Mouse (Mus musculus) megakaryocyte, embryonic 14.5 days (primary cell): Measurements from ENCODE around the gene Usp28. TPM values are rescaled to one million over a fixed set of nuclear protein-coding genes. Genes with fewer than 3 reads are reported as not detected.
A peak's percentile ranks its signal among the peaks of the same experiment; 100 is the strongest.
"Not testable (repeated sequence)": the region's sequence is repeated elsewhere in the genome, so short reads cannot be mapped to it uniquely, and the experiment has no call there.

Experiments
- H3K27me3 ChIP-seq: replicated peaks from 2 replicates; pipeline ENCODE3; 2012; ENCODE audit warnings: inconsistent platforms
- H3K36me3 ChIP-seq: replicated peaks from 2 replicates; pipeline ENCODE3; 2012; ENCODE audit warnings: low read length, inconsistent platforms, mixed read lengths
- H3K4me1 ChIP-seq: 2 replicates; pipeline ENCODE4 v1.6.1; 2012; ENCODE audit warnings: inconsistent platforms
- H3K4me3 ChIP-seq: replicated peaks from 2 replicates; pipeline ENCODE3; 2012; ENCODE audit warnings: moderate library complexity, mild to moderate bottlenecking, inconsistent platforms
- H3K9me3 ChIP-seq: 2 replicates; pipeline ENCODE4 v1.6.1; 2012; ENCODE audit warnings: inconsistent platforms
- FLI1 ChIP-seq: IDR thresholded peaks from 2 replicates; pipeline ENCODE4 v1.6.1; 2012; ENCODE audit warnings: low read length, inconsistent platforms, mixed read lengths
- GATA1 ChIP-seq: IDR thresholded peaks from 3 replicates; pipeline ENCODE4 v1.6.1; 2012; ENCODE audit warnings: mixed read lengths, low read length, inconsistent platforms, borderline replicate concordance
- polyA plus RNA-seq: library from polyadenylated mRNA; stranded (reverse); fragments of >175 nt; gene quantifications from 2 replicates; pipeline ENCODE4 v1.2.3, GENCODE M21; 2012; ENCODE audit warnings: low replicate concordance; ENCODE audit not compliant: insufficient read depth

Gene Usp28
- polyA plus RNA-seq, 1 experiment, result 0.96 TPM

DNA sequence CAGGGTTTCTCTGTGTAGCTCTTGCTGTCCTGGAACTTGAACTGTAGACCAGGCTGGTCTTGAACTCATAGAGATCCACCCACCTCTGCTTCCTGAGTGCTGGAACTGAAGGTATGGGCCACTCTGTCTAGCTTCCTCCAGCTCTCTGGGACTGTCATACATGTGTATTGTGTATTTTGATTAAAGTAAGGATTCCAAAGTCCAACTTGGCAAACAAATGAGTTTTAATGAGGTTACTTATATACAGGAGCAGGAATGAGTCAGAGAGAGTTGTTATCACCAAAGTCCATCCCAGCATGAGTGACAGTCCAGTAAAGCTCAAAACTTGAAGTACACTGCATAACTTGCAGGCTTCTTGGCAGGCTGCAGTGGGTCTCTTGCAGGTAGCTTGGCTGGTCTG is 3.3 kb upstream of the Usp28 start:
- H3K36me3 ChIP-seq, result no peaks in the 10 kb centered on the region
- H3K27me3 ChIP-seq, result no peaks in the 10 kb centered on the region
- H3K4me1 ChIP-seq, result peaks cover 22% of the 10 kb centered on the region
- no peak for TF ChIP-seq FLI1
- no peak for TF ChIP-seq GATA1
- no peaks in the 10 kb centered on the region for H3K9me3 ChIP-seq
- H3K4me3 ChIP-seq, result no peak overlapping the region

DNA sequence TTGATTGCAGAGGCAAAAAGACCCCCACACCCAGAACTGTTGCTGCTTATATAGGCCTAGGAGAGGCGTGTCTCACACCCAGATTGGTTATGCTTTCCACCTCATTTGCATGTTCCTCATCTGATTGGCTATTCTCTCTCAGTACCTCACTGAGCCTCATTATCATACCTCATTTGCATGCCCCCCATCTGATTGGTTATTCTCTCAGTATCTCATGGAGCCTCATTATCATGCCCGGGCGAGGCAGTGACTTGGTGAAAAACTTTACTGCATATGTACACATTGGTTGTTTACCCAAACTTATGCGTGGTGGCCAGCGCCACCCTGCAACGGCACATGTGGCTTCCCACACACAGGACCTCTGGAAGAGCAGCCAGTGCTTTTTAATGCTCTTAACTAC is 1.4 kb upstream of the Usp28 start:
- not testable (repeated sequence) for H3K4me3 ChIP-seq, H3K36me3 ChIP-seq, H3K27me3 ChIP-seq, H3K9me3 ChIP-seq
- peaks cover 29% of the 10 kb centered on the region for H3K4me1 ChIP-seq

DNA sequence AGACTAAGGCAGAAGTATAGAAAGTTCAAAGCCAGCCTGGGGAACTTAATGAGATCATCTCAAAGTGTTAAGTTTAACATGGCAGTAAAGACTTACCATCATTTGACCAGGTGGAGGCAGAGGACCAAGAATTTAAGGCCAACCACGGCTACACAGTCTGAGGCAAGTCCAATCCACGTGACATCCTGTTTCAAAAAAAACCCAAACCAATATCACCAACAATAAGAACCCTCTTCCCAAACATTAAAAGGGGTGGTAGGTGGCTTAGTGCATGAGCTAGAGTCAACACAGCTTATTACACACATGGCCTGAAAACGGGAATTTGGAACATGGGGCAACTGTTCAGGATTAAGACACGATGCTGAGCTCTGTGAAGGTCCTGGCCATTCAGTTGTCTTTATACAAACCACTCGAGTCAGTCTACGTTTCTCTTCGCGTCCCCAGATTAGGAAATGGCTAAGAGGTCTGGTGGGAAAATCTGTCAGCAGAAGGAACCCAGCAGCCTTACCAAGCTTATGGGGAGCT is 793 bp upstream of the Usp28 start:
- no peak for TF ChIP-seq GATA1
- no peak for TF ChIP-seq FLI1
- no peaks in the 10 kb centered on the region for H3K27me3 ChIP-seq
- H3K9me3 ChIP-seq, result no peaks in the 10 kb centered on the region
- H3K4me3 ChIP-seq, result peak overlapping the region; percentile 100
- peaks cover 29% of the 10 kb centered on the region for H3K4me1 ChIP-seq
- no peaks in the 10 kb centered on the region for H3K36me3 ChIP-seq

DNA sequence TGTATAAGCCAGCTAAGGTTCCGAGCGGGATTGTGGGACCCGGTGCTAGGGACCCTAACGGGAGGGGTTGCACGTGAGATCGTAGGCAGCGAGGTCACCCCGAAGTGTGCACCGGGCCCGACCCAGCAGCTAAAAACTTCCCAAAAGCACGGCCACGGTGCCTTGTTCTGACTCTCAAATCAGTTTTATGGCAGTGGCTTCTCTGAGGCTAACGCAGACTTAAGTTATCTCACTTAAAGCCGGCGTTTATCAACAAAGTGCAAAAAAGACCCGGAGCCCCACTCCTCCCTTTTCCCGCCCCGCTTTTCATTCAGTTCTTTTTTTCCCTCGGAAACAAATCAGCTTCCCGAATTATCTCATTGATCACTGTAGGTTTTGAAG is 523 bp downstream of the Usp28 start:
- H3K4me3 ChIP-seq, result peak overlapping the region; percentile 100
- TF ChIP-seq GATA1, result no peak
- TF ChIP-seq FLI1, result no peak
- peaks cover 29% of the 10 kb centered on the region for H3K4me1 ChIP-seq
- H3K9me3 ChIP-seq, result no peaks in the 10 kb centered on the region
- no peaks in the 10 kb centered on the region for H3K36me3 ChIP-seq
- no peaks in the 10 kb centered on the region for H3K27me3 ChIP-seq

DNA sequence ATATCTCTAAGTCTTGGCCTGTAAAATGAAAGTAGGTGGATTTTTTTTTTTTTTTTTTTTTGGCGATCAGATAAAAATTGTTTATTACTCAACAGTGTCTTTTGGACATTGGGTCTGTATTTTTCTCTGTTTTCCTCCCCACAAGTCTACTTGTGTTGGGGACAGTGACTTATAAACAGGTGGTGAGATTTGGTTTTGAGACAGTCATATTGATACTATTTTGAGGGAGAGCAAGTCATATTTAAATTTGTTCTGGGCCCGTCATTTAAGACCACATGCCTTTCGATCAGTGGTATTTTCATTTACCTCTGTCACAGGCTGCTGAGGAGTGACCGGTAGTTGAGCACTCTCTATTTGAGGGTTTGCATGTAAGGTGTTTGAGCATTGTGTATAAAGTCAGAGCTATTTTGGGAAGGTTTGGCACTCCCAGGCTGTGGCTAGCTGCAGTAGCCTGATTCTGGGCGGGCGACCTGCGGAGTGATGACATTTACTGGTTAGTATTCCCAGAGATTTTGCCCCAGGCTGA is 1.5 kb downstream of the Usp28 start:
- TF ChIP-seq GATA1 (no peak), FLI1 (no peak)
- Histone ChIP-seq H3K27me3 (no peaks in the 10 kb centered on the region), H3K4me3 (no peak overlapping the region), H3K4me1 (peaks cover 26% of the 10 kb centered on the region), H3K36me3 (no peaks in the 10 kb centered on the region), H3K9me3 (no peaks in the 10 kb centered on the region)

DNA sequence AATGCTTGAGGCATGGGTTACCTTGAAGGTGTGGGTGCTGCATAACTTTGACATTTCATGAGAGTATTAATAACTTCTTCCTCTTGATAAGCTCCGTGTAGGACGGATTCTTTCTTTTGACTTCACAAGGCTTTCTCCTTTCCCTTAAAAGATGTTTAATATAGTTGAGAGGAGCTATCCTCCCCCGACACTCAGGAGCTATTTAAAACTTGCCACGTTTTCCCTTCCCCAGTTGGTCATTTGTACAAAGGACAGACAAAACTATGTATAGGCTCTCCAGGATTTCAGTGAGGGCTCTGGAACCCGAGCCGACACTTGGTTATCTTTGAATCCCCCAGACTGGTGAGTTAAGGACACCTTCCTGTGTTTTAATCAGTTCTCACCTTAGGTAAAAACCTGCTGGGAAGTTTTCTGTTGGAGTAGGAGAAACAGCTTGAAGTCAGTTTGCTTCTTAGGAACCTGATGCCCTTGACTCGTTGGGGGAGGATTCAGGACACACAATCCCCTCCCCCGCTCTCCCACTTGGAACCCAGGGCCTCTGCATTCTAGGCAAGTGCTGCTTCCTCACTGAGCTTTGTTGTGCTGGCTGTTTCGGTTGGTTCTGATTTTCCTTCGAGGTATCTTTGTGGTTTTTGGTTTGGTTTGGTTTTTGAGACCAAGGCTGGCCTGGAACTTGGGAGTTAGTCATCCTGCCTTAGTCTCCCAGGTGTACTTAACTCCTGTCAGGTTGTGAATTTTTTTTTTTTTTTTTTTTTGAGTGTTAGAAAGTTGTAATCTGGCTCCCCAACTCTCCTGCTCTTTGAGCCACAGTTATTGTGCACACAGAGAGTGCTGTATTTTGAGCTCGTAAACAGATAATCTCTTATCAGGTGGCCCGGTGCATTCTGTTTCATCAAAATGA is 2.3 kb downstream of the Usp28 start:
- Histone ChIP-seq H3K4me1 (peaks cover 26% of the 10 kb centered on the region), H3K27me3 (no peaks in the 10 kb centered on the region), H3K4me3 (no peak overlapping the region), H3K9me3 (no peaks in the 10 kb centered on the region), H3K36me3 (no peaks in the 10 kb centered on the region)
- TF ChIP-seq FLI1 (no peak), GATA1 (no peak)

DNA sequence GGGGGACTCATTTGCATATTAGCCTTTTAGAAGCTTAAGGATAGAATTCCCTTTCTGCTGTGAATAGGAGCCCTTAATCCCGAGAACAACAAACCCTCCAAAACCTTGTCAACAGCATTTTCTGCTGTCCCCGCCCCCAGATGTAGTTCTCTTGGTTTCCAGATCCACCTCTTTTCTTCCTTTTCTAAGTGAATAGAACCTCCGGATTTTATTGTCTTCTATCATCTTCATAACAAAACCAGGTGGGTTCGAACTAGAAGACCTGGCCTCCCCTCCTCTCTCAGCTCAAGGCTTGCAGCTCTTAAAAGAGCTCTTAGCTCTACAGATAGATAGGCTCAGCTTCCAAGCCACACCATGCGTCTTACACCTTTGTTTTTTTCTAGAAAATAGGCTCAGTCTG is 6.5 kb downstream of the Usp28 start:
- H3K27me3 ChIP-seq, result no peaks in the 10 kb centered on the region
- no peaks in the 10 kb centered on the region for H3K36me3 ChIP-seq
- TF ChIP-seq GATA1, result no peak
- no peak for TF ChIP-seq FLI1
- no peaks in the 10 kb centered on the region for H3K9me3 ChIP-seq
- peaks cover 11% of the 10 kb centered on the region for H3K4me1 ChIP-seq
- no peak overlapping the region for H3K4me3 ChIP-seq

DNA sequence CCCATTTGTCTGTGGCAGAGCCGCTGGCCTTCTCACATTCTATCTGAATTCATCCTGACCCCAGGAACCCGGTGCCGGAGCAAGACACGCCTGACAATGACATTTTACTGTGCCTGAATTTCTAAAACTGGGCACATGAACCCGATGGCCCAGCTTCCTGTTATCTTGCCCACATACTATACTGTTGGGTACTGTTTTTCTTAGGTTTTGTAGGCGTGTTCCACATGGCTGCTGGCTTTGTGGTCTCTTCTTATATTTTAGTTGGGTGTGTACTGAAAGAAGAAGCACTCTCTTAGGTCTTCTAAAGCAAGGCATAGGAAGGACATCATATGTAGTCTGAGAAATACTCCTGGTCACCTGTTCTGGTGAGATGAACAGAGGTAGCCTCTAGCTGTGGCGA is 9.6 kb downstream of the Usp28 start:
- Histone ChIP-seq H3K27me3 (no peaks in the 10 kb centered on the region), H3K36me3 (no peaks in the 10 kb centered on the region), H3K4me1 (peaks cover 4% of the 10 kb centered on the region), H3K4me3 (no peak overlapping the region), H3K9me3 (no peaks in the 10 kb centered on the region)
- no peak for TF ChIP-seq GATA1
- TF ChIP-seq FLI1, result no peak

DNA sequence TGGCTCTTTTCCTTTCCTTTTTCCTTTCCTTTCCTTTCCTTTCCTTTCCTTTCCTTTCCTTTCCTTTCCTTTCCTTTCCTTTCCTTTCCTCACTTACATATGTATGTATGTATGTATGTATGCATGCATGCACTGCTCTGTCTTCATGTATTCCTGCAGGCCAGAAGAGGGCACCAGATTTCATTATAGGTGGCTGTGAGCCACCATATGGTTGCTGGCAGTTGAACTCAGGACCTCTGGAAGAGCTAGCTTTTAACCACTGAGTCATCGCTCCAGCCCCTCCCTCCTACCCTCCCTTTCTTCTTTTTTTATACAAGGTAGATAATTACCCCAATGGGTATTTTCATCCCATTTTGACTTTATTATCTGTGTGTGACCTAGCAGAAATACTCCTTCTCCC is 10.6 kb downstream of the Usp28 start:
- Histone ChIP-seq H3K4me1 (peaks cover 4% of the 10 kb centered on the region), H3K27me3 (no peaks in the 10 kb centered on the region), H3K36me3 (peaks cover 5% of the 10 kb centered on the region), H3K9me3 (no peaks in the 10 kb centered on the region), H3K4me3 (no peak overlapping the region)
- no peak for TF ChIP-seq GATA1
- TF ChIP-seq FLI1, result no peak

DNA sequence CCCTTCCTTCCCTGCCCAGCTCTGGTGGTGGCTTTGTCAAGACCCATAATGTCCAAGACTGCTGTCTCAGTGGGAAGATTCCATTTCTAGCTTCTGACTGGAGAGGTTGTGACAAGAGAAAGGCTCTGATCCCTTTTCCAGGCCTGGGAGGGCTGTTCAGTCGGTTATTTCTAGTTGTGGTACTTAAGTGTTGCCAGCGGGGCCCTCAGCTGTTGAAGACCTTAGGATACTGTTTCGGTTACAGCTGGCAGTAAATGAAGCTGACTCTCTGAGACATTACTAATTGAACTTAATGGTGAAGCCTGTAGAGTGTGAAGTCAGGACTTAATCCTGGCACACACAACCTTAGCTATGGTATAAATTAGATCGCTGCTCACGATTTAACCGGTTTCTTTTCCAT is 14.1 kb downstream of the Usp28 start:
- H3K27me3 ChIP-seq, result no peaks in the 10 kb centered on the region
- H3K36me3 ChIP-seq, result peaks cover 20% of the 10 kb centered on the region
- H3K9me3 ChIP-seq, result no peaks in the 10 kb centered on the region
- TF ChIP-seq GATA1, result no peak
- TF ChIP-seq FLI1, result no peak
- H3K4me3 ChIP-seq, result no peak overlapping the region
- peaks cover 7% of the 10 kb centered on the region for H3K4me1 ChIP-seq

DNA sequence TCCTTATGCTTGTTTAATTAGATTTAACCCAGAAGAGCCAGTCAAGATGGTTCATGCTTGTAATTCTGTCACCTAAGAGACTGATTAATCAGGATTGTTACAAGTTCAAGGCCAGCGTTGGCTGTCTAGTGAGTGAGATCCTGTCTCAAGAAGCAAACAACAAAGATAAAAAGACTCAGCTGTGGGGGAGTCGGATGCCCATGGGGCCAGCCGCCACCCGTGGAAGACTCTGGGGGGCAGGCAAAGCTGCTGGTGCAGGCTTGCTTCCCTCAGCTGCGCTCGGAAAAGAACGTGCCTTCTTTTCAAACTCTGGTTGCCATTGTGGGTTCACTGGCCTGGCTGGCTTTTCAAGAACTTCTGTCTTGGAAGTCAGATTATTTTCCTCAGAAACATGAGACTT is 30.6 kb downstream of the Usp28 start:
- no peak for TF ChIP-seq FLI1
- no peak for TF ChIP-seq GATA1
- Histone ChIP-seq H3K36me3 (peaks cover 54% of the 10 kb centered on the region), H3K27me3 (no peaks in the 10 kb centered on the region), H3K9me3 (no peaks in the 10 kb centered on the region), H3K4me3 (no peak overlapping the region), H3K4me1 (no peaks in the 10 kb centered on the region)
